Mouse (Mus musculus): ENCODE measurements around the gene Gm49398. TPM values are rescaled to one million over a fixed set of nuclear protein-coding genes. Genes with fewer than 3 reads are reported as not detected.

Gene Gm49398
- total RNA-seq (2015) (not detected in 2 replicates), total RNA-seq (2017) (not detected in 2 replicates)

GRCm38 (mm10) chr13:61288739-61289138, at the start of gene Gm49398:
Gene Gm49398, minus strand, starts transcription at chr13:61288839.
- no peak for ATAC-seq (ENCODE audit: poor library complexity, severe bottlenecking)

- ATAC-seq (ENCODE audit: poor library complexity, severe bottlenecking) = no peak
Measured at GRCm38 (mm10) chr13:61255258-61255657, 33.4 kb downstream of the Gm49398 start, which contains the start of gene Cts8. Gene Cts8, minus strand, starts transcription at chr13:61255358.

GRCm38 (mm10) chr13:61241076-61241947, 47.3 kb downstream of the Gm49398 start:
- ATAC-seq (ENCODE audit: poor library complexity, severe bottlenecking) = peak; percentile 95

GRCm38 (mm10) chr13:61203310-61203709, 85.3 kb downstream of the Gm49398 start, which contains the start of gene Cts6:
Gene Cts6, minus strand, starts transcription at chr13:61203410.
- ATAC-seq (ENCODE audit: poor library complexity, severe bottlenecking) = no peak

Other genes with a start within 250 kb of the Gm49398 start
- not detected in 2 replicates for gene Ctsq, start 248.2 kb downstream of the Gm49398 start, total RNA-seq (2015)
- gene Ctsq, start 248.2 kb downstream of the Gm49398 start, total RNA-seq (2017) = not detected in 2 replicates
- gene Ctsr, start 124.6 kb downstream of the Gm49398 start, total RNA-seq (2015) = not detected in 2 replicates
- gene Ctsr, start 124.6 kb downstream of the Gm49398 start, total RNA-seq (2017) = not detected in 2 replicates
- not detected in 2 replicates for gene Cts6, start 85.4 kb downstream of the Gm49398 start, total RNA-seq (2015)
- gene Cts6, start 85.4 kb downstream of the Gm49398 start, total RNA-seq (2017) = not detected in 2 replicates
- not detected in 2 replicates for gene Cts8, start 33.5 kb downstream of the Gm49398 start, total RNA-seq (2015)
- gene Cts8, start 33.5 kb downstream of the Gm49398 start, total RNA-seq (2017) = not detected in 2 replicates
- gene Cts7, start 69.4 kb upstream of the Gm49398 start, total RNA-seq (2015) = not detected in 2 replicates
- not detected in 2 replicates for gene Cts7, start 69.4 kb upstream of the Gm49398 start, total RNA-seq (2017)

All from megakaryocyte, adult 5-6 weeks (primary cell).